Mouse (Mus musculus) mature B cell (primary cell): ENCODE data around the gene Rab5if.
"Not testable (repeated sequence)": the region's sequence is repeated elsewhere in the genome, so short reads cannot be mapped to it uniquely, and the experiment has no call there.

Source experiments
- in situ Hi-C: fragments of 300-500 bp; cut with MboI; formaldehyde crosslinking; loops from 2 replicates; pipeline ENCODE4 v1.14.3; 2019

The Rab5if gene

GRCm38 (mm10) chr2:156862772-156863486, at the start of gene Rab5if:
Rab5if (plus strand) TSS chr2:156863128.
- in situ Hi-C loops: no loop called here

DNA sequence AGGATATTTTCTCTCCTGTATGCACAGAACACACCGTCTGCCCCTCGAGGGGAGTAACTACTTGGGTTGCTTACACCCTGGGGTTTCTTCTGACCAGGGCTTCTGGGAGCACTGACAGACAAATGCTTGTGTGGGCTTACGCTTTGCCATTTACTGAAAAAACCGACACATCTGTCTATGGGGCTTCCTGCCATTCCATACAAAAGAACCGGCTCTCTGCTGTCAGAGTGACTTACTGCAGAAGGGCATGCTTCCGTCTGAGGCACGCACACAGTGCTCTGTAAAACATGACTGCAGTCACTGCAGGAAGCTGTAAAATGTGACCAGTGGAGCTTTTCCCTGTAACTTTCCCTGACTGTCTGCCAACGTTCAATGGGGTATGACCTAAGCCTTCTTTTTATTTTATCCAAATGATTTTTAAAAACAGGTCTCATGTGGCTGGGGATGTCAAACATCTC, 48.6 kb upstream of the Rab5if start:
- in situ Hi-C loops: no loop called here

DNA sequence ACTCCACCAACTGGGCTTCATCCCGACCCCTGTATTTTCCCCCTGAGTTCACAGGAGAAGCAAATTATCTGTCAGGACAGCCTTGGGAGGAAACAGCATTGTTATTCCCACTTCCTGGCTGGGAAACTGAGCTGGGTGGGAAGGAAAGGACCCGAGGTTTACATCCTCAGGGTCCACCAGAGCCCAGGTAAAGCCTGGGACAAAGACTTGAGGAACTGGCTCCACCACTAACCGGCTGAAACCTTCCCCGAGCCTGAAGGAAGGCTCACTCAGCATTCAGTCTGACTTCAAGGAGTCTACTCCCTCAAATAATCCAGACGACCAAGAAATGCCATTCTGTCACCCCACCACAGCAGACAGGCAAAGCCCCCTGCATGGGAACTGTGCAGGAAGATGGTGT, 48.0 kb upstream of the Rab5if start:
- in situ Hi-C loops: no loop called here

GRCm38 (mm10) chr2:156815412-156815811, 47.5 kb upstream of the Rab5if start:
- in situ Hi-C loops: no loop called here

DNA sequence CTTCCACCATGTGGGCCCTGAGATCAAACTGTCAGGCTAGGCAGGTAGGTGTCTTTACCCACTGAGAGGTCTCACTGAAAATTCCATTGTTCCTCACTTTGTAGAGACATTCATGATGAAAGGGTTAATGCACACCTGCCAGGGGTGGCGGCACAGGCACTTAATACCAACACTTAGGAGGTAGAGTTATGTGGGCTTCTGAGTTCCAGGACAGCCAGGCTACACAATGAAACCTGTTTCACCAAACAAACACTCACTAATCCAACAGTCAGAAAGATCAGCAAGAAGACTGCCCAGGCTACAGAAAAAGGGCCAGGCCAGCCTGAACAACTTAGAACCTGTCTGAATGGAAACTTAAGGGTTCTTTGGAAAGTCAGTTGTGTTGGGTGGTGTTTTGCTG, 46.8 kb upstream of the Rab5if start:
- in situ Hi-C loops: no loop called here

GRCm38 (mm10) chr2:156825128-156825527, 37.8 kb upstream of the Rab5if start:
- in situ Hi-C loops: not testable (repeated sequence)

GRCm38 (mm10) chr2:156834336-156834735, 28.6 kb upstream of the Rab5if start:
- in situ Hi-C loops: no loop called here

DNA sequence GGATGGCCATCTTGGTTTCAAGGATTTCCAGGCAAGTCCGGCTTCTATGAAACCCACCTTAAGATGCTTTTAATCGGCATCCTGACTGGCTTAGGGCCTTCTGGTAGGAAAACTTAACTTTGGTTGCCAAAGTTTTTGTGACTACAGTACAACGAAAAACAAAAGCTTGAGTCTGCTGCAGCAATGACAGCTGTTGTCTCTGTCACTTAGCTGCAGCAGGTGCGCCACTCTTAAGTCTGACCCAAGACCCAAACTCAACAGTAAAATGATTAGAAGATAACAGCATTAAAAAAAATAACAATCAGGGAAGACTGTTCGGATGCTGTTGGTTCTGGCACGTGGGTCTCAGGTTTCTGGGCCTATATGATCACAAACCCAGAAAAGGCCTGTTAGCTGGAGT, 24.1 kb upstream of the Rab5if start:
- in situ Hi-C loops: no loop called here

GRCm38 (mm10) chr2:156839319-156840191, 23.4 kb upstream of the Rab5if start, which contains the start of gene Tgif2:
Tgif2 (plus strand) TSS chr2:156840007.
- in situ Hi-C loops: no loop called here

DNA sequence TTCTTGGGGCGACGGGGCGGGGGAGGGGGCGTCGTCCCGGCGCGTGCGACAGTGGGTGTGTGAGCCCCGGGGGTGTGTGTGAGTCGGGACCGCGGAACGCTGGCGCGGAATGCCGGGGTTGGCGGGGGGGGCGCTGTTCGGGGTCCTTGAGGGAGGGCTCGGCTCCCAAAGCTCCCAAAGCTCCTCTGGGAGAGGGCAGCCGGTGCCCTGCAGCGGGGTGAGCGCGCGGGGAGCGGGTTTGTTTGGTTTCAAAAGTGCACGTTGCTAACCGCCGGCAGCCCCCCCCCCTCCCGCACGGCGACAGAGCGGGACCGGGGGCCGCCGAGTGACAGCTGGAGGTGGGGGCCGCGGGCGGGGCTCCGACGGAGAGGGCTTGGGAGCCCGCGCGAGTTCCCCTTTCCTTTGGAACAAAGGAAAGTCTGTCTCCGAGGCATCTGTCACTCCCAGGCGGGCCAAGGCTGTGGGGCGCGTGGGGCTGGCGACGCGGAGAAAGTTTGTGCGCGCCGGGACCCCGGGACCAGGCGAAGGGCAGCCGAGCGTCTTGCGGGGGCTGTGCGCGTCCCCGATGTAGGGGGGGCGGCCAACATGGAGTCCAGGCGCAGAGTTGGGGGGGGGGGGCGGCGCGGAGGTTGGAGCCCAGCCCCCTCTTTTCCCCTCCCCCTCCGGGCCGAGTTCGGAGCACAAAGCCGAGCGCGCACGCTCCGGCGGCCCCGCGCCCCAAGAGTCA, 22.5 kb upstream of the Rab5if start:
- in situ Hi-C loops: no loop called here

DNA sequence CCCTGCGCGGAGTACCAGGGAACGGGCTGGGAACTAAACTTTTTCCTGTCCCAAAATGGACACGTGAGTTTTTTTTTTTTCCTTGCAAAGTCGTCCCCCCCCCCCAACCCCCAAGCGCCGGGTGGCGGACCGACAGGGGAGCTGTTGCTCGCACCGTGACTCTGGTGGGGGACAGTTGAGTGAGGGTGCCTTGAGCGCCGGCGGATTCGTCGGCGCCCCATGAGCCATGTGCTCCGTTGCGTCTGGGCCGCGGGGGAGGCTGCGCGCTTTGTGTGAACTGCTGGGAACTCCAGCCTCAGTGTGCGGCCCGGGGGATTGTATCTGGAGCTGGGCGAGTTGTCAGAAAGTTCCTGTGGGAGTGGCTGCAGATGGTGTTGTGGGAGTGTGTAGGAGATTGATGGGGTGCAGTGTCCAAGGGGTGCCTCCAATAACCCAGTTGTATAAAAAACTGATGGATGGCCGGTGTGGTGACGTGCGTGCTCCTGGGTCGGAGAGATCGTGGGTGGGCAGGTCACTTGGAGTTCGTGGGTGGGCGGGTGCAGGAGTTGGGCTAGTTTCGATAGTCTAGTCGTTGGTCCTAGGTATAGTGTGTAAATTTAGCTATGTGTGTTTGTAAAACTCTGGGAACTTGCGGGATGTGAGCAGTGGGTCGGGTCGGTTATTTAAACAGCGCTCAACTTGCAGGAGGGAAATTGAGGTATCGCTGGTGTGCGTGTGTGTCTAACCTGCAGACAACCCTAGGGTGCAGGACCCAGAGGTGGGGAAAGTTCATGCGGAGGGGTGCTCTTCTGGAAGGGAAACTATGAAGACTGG, 21.7 kb upstream of the Rab5if start:
- in situ Hi-C loops: no loop called here

DNA sequence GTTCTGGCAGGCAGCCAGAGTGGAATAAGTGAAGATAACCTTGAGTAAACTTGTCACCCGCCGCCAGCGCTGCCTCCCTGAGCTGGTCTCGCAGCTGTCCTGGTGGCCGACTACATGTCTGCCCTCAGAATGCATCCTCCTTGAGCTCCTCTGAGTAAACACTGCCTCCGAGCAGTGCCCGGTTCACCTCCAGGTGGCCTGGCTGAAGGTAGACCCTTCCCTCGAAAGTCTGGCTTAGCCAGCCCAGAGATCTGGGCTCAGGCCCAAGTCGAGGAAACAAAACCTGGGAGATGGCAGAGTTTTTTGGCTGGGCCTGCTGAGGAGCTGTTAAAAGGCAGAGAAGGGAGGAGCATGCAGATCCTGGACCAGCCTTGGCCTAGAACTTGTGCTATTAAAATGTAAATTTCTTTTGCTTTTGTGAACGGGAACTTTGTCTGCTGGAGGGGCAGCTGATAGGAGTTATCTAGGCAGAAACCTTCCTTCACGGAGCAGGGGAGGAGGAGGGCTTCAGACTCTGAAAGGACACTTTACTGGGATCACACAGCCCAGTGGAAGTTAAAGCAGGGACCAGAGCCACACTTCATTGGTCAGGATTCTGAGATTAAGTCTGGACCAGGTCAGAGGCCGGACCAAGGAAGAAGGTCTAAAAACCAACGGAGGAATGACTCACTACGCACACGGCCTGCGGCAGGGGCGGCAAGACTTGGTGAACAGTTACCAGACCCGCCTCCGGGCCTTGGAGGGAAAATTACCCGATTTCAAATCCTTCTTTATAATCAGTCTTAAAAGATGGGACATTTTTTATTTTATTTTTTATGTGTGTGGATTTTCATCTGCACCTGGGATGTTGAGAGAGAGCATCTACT, 20.9 kb upstream of the Rab5if start:
- in situ Hi-C loops: no loop called here

DNA sequence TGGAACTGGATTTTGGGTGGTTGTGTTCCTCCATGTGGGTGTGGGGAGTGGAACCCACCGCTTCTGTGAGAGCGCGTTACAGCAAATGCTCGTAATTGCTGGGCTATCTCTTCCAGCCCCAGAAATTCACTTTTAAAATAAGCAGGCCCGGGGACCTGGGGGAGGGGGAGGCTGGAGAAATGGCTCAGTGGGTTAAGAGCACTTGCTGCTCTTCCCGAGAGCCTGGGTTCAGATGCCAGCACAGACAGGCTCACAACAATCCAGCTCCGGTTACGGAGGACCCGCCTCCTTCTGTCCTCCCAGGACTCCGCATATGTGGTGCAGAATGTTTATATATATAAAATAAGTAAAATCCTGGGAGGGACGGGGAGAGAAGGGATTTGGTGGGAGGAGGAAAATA, 20.2 kb upstream of the Rab5if start:
- in situ Hi-C loops: no loop called here

DNA sequence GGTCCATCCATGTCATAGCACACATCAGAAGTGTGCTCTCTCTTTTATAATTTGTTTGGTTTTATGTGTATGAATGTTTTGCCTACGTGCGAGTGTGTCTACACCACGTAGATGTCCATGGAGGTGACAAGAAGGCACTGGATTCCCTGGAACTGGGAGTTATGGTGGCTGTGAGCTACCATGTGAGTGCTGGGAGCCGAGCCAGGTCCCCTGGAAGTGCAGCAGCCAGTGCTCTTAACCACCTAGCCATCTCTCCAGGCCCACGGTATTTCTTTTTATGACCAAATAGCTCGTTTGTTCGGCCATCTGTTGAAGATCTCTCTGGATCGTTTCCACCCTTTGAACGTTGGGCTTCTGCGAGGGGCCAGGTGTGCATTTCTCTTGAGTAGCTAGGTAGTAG, 19.6 kb upstream of the Rab5if start:
- in situ Hi-C loops: no loop called here

- in situ Hi-C loops: no loop called here
Measured at GRCm38 (mm10) chr2:156844715-156845114, 18.2 kb upstream of the Rab5if start.

GRCm38 (mm10) chr2:156847653-156848052, 15.3 kb upstream of the Rab5if start:
- in situ Hi-C loops: no loop called here

DNA sequence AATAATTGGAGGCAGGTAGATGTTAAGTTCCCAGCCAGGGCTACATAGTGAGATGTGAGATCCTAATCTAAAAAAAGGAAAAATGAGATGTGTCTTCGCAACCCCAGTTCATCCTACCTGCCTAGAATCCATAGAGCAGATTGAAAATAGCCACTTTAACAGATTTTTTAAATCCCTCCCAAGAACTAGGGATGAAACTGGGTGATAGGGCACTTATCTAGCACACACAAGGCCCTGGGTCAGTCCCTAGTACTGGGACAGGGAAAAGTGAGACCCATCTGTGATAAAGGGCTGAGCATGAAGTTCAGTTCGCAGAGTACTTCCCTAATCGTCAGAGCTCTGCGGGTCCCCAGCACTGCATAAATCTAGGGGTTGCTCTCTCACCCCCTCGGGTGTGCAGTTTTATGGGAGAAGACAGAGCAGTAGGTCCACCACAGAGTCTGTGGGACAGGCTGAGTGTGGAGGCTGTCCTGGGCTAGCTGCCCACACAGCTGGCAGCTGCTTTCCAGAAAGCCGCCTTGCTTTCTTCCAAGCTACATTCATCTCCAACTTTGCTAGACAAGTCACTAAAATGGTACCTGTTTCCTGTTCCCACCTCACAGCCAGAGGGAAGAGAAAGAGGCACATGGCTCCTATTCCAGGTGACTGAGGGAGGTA, 14.3 kb upstream of the Rab5if start:
- in situ Hi-C loops: no loop called here

DNA sequence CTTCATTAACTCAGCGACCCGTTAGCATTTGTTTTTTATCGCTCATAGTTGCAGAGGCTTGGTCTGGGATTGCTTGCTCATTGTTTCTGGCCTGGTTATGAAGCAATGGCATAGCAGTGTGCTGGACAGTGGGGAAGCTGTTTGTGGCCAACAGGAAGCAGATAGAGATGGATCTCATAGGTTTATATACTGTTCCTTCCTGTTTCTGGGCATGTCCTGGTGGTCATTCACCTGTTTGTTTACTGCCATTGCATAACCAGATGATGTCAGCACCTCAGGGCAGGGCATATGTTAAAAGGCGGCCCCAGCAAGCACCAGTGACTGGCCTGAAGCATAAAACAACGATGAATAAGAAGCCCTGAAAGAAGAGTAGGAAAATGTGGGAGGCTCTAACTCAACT, 12.4 kb upstream of the Rab5if start:
- in situ Hi-C loops: no loop called here

DNA sequence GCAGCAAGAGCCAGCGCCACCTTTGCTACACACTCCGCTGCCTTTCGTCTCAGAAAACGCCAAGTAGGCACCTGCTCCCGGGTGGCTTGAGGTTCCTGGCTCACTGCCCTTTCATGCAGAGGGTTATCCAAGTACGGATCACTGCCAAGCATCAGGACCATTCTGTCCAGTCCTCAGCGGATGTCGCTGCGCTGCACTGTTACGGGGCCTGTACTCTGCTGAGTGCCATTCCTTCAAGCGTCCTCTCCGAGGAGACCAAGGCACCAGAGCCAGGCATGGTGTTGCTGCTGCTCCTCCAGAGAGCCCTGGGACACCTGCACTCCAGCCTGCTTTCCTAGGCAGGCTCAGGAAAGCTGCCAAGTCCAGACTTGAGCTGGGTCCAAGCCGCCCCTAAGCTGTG, 9.3 kb upstream of the Rab5if start:
- in situ Hi-C loops: not testable (repeated sequence)
